Mouse (Mus musculus): ENCODE measurements around the gene Txn1. TPM values are rescaled to one million over a fixed set of nuclear protein-coding genes. Genes with fewer than 3 reads are reported as not detected.

The Txn1 gene
- total RNA-seq, 2 experiments from 2014 or later: 234 to 247 TPM

DNA sequence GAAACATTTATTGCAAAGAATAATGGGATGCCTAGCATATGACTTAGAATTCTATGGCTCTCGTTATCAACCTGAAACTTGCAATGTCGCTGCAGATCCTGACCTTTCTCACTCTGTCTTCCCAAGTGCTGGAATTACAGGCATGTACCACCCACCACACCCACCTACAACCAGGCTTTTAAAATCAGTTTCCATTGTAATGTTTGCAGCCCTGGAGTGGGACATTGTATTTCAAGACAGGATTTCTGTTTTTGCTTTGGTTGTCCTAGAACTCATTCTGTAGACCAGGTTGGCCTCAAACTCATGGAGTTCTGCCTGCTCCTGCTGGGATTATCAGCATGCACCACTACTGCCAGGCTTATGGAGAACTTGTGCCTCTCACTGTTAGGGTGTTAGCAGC lies 13.3 kb downstream of the Txn1 start:
- DNase-seq: no peak

DNA sequence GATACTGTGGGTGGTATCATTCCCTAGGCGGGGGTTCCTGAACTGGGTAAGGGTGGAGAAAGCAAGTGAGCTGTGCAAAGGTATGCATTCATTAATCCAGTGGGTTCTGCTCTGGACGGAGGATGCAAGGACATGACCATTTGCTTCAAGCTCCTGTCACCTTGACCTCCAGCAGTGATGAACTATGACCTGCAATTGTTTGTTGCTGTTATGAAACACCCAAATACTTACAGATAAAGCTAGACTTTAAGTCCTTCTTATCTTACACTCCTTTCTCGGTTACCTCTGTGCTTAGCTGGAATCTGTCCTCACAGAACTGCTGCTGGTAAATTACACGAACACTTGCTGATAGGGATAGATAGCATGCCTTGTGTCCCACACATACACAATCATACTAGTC lies 15.6 kb downstream of the Txn1 start:
- DNase-seq: no peak

DNA sequence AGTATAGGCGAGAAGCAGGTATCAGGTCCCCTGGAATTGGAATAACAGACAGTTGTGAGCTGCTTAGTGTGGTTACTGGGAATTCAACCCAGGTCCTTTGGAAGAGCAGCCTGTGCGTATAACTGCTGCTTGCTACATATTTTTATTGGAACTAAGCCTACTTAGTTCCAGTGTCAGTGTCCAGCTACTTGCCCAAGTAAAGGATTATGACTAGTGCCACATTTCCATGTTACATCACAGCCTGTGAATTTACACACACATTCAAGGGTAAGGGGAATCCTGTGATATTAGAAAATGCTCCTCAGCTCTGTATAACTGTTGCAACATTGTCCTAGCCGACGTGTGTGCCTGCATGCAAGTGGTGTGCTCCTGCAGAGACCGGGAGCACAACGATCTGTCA lies 18.9 kb downstream of the Txn1 start:
- no peak for DNase-seq

DNA sequence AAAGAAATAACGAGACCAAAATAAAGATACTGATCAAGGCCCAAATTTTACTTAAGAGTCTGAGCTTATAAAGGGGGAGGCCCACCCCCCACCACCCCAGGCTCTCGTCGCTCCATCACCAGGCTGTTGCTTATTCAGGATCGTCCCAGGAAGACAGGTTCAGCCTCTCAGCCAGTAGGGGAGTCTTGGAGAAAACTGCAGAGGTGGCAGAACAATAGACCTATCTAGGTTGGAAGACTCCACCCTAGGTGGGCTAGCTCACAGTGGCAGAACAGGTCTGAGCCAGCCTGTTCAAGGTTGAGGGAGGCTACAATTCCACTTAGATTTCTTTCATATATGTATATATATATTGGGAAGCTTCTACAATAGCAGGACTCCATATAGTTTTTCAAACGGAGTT lies 22.0 kb downstream of the Txn1 start:
- no peak for DNase-seq

DNA sequence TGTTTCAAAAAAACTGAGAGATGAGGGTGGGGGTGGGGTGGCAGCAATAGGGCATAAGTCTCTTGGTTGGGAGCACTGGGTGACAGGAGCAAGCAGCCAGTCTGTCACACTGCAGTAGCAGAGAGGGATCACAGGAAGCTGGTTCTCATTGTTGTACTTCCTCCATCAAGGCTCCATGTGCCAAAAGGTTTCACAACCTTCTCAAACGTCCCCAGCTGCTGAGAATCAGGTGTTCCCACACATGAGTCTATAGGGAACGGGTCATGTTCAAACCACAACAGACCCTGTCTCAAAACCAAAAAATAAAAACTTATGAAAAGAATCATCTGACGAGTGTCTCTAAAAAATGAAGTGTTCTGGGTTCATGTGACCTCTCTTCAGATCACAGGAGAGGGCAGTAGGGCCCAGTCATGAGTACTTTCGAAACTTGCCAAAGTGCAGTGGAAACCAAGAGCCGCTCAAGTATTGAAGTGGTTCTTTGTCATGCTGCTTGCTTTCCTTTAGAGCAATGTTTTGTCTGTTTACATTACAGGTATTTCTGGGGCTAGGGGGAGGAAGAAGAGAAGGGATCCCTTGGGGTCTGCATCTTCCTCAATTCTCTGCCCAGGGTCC lies 25.5 kb downstream of the Txn1 start:
- DNase-seq: no peak

DNA sequence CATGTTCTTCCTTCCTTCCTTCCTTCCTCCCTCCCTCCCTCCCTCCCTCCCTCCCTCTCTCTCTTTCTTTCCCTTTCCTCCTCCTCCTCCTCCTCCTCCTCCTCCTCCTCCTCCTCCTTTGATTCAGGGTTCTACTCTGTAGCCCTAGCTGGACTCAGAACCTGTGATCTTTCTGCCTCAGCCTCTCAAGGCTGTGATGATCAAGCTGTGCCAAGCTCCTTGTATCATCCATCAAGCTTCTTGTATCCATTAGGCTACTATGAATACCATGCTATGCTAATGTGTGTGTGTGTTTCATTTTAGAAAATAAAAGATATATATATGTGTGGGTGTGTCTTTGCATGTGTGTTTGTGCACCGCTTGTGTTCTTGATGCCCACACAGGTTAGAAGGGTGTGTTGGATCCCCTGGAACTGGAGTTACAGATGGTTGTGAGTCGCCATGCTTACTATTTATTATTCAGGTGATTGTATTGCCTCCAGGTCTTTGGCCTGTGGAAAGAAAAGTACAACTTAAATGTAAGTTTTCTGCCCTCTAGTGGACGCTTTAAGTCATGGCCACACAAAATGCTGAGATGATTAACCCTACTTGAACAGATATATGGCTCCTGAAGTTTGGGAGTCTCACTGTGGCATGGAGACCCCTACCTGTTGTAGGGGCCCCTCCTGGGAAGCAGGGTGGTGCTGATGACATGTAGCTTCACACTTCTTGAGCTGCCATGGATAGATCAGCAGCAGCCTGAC lies 28.6 kb downstream of the Txn1 start:
- DNase-seq: no peak

DNA sequence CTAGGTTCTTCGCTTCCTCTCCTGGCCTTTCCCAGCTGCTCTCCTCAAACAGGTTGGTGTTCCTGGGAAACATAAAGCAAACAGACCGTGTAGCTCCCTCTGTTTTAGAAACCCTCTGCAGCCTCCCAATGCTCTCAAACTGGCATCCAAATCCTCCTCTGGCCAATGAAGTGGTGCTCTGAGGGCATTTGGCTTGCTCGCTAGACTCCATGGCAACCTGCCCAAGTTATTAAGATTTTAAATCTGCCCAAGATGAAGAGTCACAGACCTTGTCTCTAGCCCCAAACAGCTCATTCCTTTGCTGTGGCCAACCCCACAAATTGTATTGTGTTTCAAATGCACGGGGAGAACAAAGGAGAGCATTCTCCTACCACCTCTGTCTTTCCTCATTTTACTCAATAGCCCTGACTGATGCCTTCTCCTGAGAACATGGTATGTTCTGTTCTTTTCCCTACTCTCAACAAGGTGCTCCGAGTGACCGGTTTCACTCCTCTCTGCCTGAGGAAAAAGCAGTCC lies 31.6 kb downstream of the Txn1 start:
- no peak for DNase-seq

DNA sequence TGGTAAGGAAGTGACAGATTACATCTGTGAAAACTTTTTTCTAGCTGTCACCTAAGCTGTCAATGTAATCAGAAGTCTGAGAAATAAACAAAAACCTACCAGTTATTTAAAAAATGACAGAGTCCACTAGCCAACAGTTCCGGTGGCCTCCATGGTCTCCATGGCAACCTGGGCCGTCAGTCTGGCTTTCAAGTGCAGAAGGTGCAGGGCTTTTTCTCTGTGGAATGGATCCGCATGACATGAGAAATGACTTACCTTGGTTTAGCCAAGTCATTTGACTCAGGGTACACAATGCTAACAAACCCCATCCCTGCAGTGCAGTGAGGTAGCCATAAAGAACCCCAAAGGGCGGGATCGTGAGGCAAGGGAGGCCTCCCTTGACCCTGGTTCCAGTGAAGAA lies 34.0 kb downstream of the Txn1 start:
- DNase-seq: peak; percentile 42

DNA sequence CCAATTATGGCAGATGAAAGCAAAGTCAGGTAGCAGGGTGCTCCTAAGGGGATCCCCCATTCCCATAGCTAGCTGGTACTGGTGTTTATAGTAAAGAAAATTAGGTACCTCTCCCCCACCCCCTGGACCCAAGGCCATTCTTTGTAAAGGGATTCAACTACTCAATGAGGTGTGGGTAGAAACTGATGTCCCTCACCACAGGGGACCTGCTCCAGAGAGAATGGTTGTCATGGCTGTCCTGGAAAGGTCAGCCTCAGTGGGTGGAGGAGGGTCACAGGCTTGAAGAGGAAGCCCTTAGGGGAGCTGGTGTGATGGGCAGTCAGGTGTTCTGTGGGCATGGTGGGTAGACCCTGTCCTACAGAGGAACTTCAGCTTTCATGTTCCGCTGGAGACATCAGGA lies 35.7 kb downstream of the Txn1 start:
- no peak for DNase-seq

DNA sequence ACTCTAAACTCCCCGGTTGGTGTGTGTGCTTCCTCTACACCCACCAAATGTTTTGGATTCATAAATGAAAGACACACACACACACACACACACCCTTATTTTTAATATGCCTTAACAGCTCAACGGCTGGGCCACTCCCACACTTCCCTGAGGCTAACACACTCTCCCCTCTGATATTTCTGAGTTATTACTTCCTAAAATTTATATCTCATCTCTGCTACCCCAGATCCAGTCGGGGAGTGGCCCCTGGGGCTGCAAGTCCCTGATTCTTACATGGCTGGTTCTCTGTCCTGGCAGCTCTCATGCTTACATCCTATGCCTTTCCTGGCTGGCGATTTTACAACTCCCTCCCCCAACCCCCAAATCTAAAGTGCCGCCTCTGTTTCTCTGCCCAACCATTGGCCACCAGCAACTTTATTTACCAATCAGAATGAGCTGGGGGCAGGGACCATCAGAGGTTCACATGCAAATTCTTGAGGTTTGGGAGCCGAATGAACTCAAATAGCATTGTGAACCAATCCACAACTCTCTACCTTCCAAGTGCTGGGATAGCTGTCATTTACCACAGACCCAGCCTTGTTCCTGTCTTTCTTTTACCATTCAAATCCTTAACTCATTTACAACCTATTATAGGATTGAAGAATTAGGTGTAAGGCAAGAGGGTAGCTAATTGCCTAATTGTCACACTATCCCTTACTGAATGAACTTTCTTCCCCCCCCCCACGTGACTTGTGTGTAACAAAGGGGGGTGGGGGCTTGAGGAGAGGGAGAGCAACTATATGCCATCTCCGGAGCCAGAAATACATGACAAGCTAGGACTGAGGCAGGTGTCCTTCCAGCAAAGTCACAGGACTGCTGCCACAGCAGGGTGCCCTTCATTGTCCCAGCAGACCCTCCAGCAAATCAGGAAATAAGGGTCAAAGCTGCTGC lies 36.5 kb downstream of the Txn1 start:
- no peak for DNase-seq

DNA sequence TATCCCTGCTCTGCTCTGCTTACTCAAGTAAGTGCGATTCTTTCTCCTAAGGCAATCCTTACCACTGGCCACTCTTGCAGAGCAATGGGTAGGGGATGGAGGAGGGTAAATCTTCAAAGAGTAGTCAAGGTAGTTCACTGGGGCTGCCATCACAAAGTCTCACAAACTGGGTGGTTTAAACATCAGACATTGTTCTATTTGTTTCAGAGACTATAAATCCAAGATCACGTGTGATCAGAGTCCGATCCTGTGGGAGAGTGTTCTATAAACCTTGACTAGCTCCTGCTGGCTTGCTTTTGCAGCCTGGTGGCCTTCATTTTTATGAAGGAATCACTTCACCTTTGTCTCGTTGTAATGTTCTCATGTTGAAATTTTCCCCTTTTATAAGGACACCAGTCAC lies 39.5 kb downstream of the Txn1 start:
- no peak for DNase-seq

DNA sequence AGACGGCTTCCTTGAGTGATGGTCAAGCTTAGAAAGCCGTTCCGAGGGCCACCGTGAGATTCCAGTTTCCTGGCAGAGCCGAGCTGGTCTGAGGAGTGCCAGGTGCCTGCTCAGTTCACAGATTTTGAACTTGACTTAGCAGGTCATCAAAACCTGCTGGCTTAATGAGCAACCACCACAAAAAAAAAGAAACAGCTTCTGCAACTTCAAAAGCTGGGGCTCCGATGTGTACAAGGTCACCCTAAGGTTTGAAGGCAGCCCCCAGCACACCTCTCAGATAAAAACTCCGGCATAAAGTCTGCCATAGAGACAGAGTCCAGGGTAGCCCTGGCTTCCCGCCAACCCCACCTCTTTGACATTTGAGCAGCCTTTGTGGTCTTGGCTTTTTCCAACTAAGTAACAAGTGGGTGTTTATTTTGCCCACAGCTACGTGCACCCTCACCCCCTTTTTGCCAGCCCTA lies 40.0 kb downstream of the Txn1 start, which contains the start of gene D630039A03Rik:
Gene D630039A03Rik, minus strand, starts transcription at position 97 of the 461 bp plus-strand sequence.
- DNase-seq: peak; percentile 77

DNA sequence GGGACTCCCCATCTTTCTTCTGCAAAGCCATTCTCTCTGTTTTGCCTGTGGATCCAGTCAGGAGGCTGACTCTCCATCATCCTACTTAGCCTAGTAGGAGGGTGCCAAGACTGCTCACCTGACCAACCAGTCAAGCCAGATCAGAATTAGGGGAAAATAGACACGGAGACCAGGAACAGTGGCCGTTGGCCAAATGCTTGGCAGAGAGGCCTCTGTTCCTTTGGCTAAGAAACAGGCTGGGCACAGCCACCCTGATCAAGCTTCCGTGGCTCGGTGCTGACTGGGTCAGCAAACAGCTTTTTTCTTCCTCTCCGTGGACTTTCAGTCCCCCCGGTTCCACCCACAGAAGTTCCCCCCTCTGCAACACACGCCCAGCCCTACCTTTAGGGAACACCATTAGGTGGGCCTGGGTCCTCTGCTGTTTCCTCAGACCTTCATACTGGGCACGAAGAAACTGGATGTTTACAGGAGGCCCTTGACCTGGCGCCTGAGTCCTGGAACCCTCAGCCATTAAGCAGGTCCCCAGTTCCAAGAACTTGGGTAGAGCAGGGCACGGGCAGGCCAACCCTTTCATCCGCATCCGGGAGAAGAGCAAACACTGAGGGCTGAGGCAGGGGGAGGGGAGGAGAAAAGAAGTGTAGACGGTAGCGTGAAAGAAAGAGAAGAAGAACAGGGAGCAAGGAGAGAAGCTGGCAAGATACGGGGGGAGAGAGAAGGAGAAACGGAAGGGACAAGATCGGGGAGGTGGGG lies 40.8 kb downstream of the Txn1 start:
- peak; percentile 59 for DNase-seq

DNA sequence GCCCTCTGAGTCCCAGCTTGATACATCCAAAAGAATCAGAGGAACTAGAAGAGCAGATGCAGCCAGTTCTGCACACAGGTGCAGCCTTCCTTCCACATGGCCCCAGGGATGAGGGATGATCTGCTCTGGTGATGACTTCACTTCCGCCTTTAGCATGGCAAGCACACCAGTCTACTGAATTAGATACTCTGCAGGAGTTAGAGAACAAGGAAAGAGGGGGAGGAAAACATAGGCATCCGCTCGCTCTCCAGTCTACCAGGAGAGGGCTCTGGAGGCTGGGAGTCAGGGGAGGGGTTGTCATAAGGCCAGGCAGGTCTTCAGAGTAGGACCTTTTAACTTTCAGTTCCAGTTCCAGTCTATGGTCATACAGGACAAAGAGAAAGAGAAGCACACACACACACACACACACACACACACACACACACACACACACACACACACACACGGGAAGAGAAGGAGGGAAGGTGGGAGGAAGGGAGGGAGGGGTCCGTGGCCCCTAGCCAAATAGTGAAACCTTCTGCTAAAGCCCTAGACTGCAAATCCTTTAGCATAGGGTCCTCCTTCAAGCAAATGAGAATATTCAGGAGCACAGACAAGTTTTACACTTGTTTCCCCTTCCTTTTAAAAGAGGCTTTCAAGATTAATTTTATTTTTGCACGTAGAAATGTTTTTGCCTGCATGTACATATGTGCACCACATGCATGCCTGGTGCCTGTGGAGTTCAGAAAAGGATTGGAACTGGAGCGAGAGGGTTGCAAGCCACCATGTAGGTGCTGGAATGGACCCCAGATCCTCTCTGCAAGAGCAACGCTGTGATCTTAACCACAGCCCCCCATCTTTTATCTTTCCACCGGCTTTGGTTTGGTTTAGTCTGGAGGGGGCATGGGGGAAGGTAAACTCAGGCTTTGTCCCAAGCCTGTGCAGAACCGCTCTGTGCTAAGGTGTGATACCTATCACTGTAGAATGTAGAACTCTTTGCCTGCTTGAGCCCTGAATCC lies 41.7 kb downstream of the Txn1 start:
- peak; percentile 29 for DNase-seq

DNA sequence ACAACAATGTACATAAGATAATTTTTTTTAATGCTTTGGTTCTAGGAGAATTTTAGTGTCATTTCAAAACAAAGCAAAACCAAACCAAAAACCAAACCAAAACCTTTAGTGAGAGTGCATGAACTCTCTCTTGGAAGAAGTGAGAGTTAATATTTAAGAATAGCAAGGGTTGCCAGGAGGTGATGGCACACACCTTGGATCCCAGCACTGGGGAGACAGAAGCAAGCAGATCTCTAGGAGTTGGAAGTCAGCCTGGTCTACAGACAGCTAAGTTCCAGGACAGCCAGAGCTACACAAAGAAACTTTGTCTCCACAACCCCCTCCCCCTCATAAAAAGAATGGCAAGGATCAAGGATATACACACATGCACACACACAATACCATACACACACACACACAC lies 43.2 kb downstream of the Txn1 start:
- no peak for DNase-seq

DNA sequence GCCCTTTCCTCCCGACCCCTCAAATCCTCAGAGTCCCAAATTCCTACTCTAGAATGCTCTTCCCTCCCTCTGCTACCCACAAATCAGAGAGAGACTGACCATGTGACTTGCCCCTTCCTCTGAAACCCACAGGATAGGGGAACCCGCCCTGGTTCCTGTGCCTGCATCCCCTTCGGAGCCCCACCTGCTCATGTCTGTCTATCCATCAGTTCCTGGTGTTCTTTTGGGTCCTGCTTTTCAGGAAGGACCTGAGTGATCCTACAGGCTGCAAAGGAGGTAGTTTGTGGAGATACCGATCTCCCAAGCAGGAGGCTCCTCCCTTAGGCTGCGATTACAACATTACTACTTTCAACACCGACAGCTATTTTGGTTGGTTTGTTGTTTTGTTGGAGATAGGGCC lies 47.4 kb downstream of the Txn1 start:
- no peak for DNase-seq

DNA sequence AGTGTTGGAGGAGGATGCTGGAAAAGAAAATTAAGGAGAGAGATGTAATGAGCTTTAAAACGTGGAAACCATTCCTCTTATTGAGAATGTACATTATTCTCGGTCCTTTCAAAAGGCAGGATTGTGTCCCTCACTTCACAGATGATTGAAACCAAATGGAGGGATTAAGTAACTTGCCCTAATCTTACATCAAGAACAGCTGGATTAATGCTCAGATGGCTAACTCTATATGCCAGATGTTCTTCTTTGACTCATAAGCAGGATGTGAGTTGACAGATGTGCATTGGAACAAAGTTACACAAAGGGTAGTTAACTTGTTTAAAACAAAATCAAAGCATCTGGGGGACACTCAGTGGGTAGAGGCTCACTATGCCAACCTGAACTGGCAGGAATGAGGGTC lies 49.5 kb downstream of the Txn1 start:
- DNase-seq: no peak

DNA sequence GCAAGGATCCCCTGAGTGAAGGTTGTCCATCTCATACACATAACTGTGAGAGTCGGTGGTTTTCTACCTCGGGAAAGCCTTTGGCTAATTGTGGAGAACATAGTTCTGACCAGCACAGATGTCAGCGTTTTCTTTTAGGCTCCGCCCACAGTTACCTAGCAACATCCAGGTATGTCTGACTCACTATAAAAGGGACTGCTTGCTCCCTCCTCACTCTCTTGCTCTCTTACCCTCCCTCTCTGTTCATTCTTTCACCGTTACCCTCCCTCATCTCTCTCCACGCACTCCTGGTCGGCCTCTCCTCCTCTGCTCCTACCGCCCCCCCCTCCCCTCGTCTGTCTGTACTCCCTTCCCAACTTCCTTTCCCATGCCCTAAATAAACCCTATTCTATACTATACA lies 51.6 kb downstream of the Txn1 start:
- DNase-seq: no peak

DNA sequence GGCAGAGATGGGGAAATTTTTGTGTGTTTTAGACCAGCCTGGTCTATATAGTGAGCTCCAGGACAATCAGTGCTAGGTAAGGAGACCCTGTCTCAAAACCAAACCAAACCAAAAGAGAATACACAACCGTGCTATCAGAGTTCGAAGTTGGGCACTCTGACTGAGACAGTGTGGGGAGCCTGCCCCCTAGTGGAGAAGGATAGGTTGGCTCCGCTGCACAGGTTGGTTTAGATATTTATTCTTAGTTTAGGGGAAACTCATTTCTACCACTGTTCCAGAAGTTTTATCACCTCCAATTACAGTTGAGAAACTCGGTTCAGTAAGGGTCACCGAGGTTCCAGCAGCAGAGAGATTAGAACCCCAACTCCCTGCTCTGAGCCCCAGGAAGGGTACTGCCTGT lies 52.0 kb downstream of the Txn1 start:
- DNase-seq: peak; percentile 83

DNA sequence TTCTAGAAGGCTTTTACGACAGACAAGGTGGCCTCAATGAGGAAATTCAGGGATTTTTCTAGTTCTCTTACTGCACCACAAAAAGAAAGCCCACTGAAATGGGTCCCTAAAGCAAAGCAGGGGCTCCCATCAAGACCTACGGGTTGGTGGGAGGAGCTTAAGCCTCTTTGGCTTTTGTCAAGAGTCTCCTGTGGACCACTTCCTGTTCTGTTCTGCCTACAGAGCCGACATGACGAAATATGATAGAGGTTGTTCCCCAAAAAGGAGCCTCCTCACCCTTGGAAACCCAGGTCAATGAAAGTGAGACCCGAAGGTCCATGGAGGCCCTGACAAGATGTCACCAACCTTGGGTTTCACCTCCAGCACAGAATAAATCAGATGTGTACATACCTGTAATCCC lies 53.6 kb downstream of the Txn1 start:
- no peak for DNase-seq

DNA sequence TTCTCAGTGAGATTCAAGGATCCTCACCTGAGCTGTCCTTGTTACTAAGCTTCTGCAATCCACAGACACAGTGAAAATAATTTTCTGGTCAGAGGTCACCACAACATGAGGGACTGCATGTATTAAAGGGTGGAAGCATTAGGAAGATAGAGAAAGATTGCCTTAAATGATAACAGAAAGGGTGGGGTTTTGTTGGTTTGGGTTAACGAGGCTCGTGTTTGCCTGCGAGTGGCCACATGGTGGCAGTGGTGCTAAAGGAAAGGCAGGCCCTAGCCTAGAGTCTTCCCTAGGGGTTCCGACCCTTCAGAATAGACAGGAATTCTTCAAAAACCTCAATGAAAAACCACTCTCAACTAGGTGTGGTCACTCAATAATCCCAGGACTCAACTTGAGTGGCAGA lies 55.0 kb downstream of the Txn1 start:
- DNase-seq: peak; percentile 69
